Mouse (Mus musculus) heart, adult 2 months (tissue): ENCODE data around the gene Otub1.

Source experiments
- CTCF ChIP-seq: fragments of 200-600 bp; IDR thresholded peaks from 2 replicates; pipeline ENCODE4 v1.8.1; 2022; ENCODE audit warnings: antibody characterized with exemption, mild to moderate bottlenecking, moderate library complexity
- EP300 ChIP-seq: fragments of 200-500 bp; IDR thresholded peaks from 2 replicates; pipeline ENCODE4 v1.6.1; 2011; ENCODE audit warnings: low read depth, low read length, control low read depth; ENCODE audit not compliant: insufficient read depth

GRCm38 (mm10) chr19:7200427-7200826, 5.7 kb downstream of the Otub1 start:
- TF ChIP-seq CTCF (no peak), EP300 (no peak)
